15 mouse cellular contexts compared by ENCODE assay signal in genomic region chr5:103166755-103167154, GRCm38 (mm10). TPM values are rescaled to one million over a fixed set of nuclear protein-coding genes. Genes with fewer than 3 reads are reported as not detected.
"Had no signal": no experiment of that assay in that cellular context is flagged by ENCODE, and none has a peak within 500 bp of the region (broad histone marks: within the 10 kb centered on the region; RNA-seq: fewer than 3 reads in every experiment).

No protein-coding gene starts in this region.

- H3K4me1 ChIP-seq: limb, embryonic 15.5 days; liver, embryonic 12.5 days had no signal

- H3K4me3 ChIP-seq: limb, embryonic 15.5 days; liver, embryonic 12.5 days; midbrain, embryonic 10.5 days; myocyte; neural tube, embryonic 12.5 days had no signal

- H3K4me2 ChIP-seq: limb, embryonic 15.5 days; liver, embryonic 12.5 days; lung, embryonic 14.5 days; neural tube, embryonic 12.5 days had no signal

- DNase-seq: kidney, adult 8-10 months; kidney, postnatal 36 days; lung, embryonic 14.5 days; lung, postnatal 10 days; lung, postnatal 4 days; right cerebral cortex, postnatal 14 days; thymus, postnatal 36 days had no signal

- ATAC-seq: intestine, postnatal 0 days; liver, embryonic 12.5 days had no signal

- H3K36me3 ChIP-seq: limb, embryonic 15.5 days; liver, embryonic 12.5 days; midbrain, embryonic 10.5 days; neural tube, embryonic 12.5 days had no signal

- H3K27me3 ChIP-seq: limb, embryonic 15.5 days; liver, embryonic 12.5 days; neural tube, embryonic 12.5 days had no signal

- H3K27ac ChIP-seq: kidney, postnatal 0 days; limb, embryonic 15.5 days; liver, embryonic 12.5 days; midbrain, embryonic 10.5 days; neural tube, embryonic 12.5 days had no signal

- H3K9me3 ChIP-seq: limb, embryonic 15.5 days; liver, embryonic 12.5 days; midbrain, embryonic 10.5 days had no signal

- H3K9ac ChIP-seq: limb, embryonic 15.5 days; liver, embryonic 12.5 days; lung, embryonic 14.5 days; neural tube, embryonic 12.5 days had no signal

RNA-seq across cellular contexts. Expression of gene Mapk10, which starts 44.4 kb away (rescaled TPM):
- polyA plus RNA-seq: liver, embryonic 16.5 days had no signal
